In genomic region chr4:46485696-46486417, GRCm38 (mm10) we compare ENCODE assay signal across 9 mouse cellular contexts. TPM values are rescaled to one million over a fixed set of nuclear protein-coding genes. Genes with fewer than 3 reads are reported as not detected.
DNase-seq lines count a peak whose midpoint lies in the region; ATAC-seq and TF ChIP-seq lines count a peak whose summit lies in the region.
"Had no signal": no experiment of that assay in that cellular context is flagged by ENCODE, and none has a peak within 500 bp of the region (broad histone marks: within the 10 kb centered on the region; RNA-seq: fewer than 3 reads in every experiment).

No protein-coding gene starts in this region.

- ATAC-seq in embryonic facial prominence, embryonic 14.5 days (ENCODE audit: low read depth), result no peak
- ATAC-seq in neutrophil, adult 5-6 weeks (ENCODE audit: extremely low read depth, insufficient number of reproducible peaks, low FRiP score, poor library complexity, severe bottlenecking), result peak; percentile 70
- no peak for ATAC-seq in forebrain, embryonic 16.5 days

- TF ChIP-seq POLR2A in liver, adult 2 months (IDR thresholded peaks at IDR 0.05; ENCODE audit: extremely low read depth, insufficient read depth, low read length), result no peak

- 37% methylated on average over 14 of the region's 14 CpGs for WGBS in embryonic facial prominence, embryonic 14.5 days
- 68% methylated on average over 14 of the region's 14 CpGs for WGBS in liver, adult 2 months
- 65% methylated on average over 14 of the region's 14 CpGs for WGBS in forebrain, embryonic 16.5 days

- H3K9me3 ChIP-seq in embryonic facial prominence, embryonic 14.5 days (ENCODE audit: control insufficient read depth, low read length), result 0 out of 2 replicates have a peak, but pooled peaks cover 3% of the 10 kb centered on the region
- H3K9me3 ChIP-seq in forebrain, embryonic 16.5 days (ENCODE audit: control insufficient read depth, low read length), result no peaks in the 10 kb centered on the region
- H3K9me3 ChIP-seq: limb, embryonic 15.5 days had no signal

- no peak overlapping the region for H3K4me3 ChIP-seq in embryonic facial prominence, embryonic 14.5 days (ENCODE audit: low read depth, low read length)
- H3K4me3 ChIP-seq in liver, adult 2 months (ENCODE audit: insufficient read depth, low read depth, low read length), result no peak overlapping the region
- no peak overlapping the region for H3K4me3 ChIP-seq in forebrain, embryonic 16.5 days (replicated peaks; ENCODE audit: low read length)
- H3K4me3 ChIP-seq: limb, embryonic 15.5 days had no signal

- TF ChIP-seq CTCF in liver, adult 2 months (IDR thresholded peaks at IDR 0.05; ENCODE audit: low read depth, low read length), result no peak

- no peaks in the 10 kb centered on the region for H3K36me3 ChIP-seq in embryonic facial prominence, embryonic 14.5 days (ENCODE audit: control insufficient read depth, insufficient read depth, low read length)
- no peaks in the 10 kb centered on the region for H3K36me3 ChIP-seq in liver, adult 2 months (ENCODE audit: control insufficient read depth, insufficient read depth, low read length)
- H3K36me3 ChIP-seq in forebrain, embryonic 16.5 days (ENCODE audit: control insufficient read depth, insufficient read depth), result no peaks in the 10 kb centered on the region
- H3K36me3 ChIP-seq: limb, embryonic 15.5 days had no signal

- no peak overlapping the region for H3K9ac ChIP-seq in embryonic facial prominence, embryonic 14.5 days (ENCODE audit: low read depth, low read length)
- H3K9ac ChIP-seq in liver, adult 2 months (ENCODE audit: low read depth, low read length), result no peak overlapping the region
- H3K9ac ChIP-seq in forebrain, embryonic 16.5 days (replicated peaks; ENCODE audit: low read depth, low read length), result no peak overlapping the region
- H3K9ac ChIP-seq: limb, embryonic 15.5 days had no signal

- DNase-seq in right cerebral cortex, postnatal 10 days (ENCODE audit: low spot score in 2 of 2), result peak; percentile 70 to 74
- DNase-seq in right cerebral cortex, adult 18-20 months, result no peak
- peak; percentile 54 for DNase-seq in embryonic facial prominence, embryonic 14.5 days (ENCODE audit: low spot score)
- DNase-seq in heart, postnatal 4 days, result peak; percentile 80
- peak; percentile 26 for DNase-seq in liver, adult 2 months (ENCODE audit: extremely low read depth, low read depth, low spot score)
- DNase-seq in urinary bladder, adult 2 months (ENCODE audit: low spot score), result peak; percentile 44

- H3K79me2 ChIP-seq in liver, adult 2 months (ENCODE audit: control insufficient read depth, insufficient read depth, low read length), result no peaks in the 10 kb centered on the region

- no peaks in the 10 kb centered on the region for H3K27me3 ChIP-seq in embryonic facial prominence, embryonic 14.5 days (replicated peaks; ENCODE audit: control insufficient read depth, insufficient read depth, low read length)
- no peaks in the 10 kb centered on the region for H3K27me3 ChIP-seq in liver, adult 2 months (ENCODE audit: control insufficient read depth, insufficient read depth, low read length)
- no peaks in the 10 kb centered on the region for H3K27me3 ChIP-seq in forebrain, embryonic 16.5 days (replicated peaks; ENCODE audit: control insufficient read depth, insufficient read depth, low read length)
- H3K27me3 ChIP-seq: limb, embryonic 15.5 days had no signal

- H3K27ac ChIP-seq in embryonic facial prominence, embryonic 14.5 days (replicated peaks; ENCODE audit: low read depth, low read length), result no peak overlapping the region
- 0 out of 2 replicates have a peak overlapping the region, but pooled peaks have one; percentile 24 for H3K27ac ChIP-seq in liver, adult 2 months (replicated peaks; ENCODE audit: insufficient read depth, low read depth, low read length)
- no peak overlapping the region for H3K27ac ChIP-seq in forebrain, embryonic 16.5 days (ENCODE audit: low read length)
- H3K27ac ChIP-seq: limb, embryonic 15.5 days had no signal

- H3K4me2 ChIP-seq in embryonic facial prominence, embryonic 14.5 days (ENCODE audit: low read depth, low read length), result no peak overlapping the region
- no peak overlapping the region for H3K4me2 ChIP-seq in forebrain, embryonic 16.5 days (ENCODE audit: low read length)
- H3K4me2 ChIP-seq: limb, embryonic 15.5 days had no signal

- no peaks in the 10 kb centered on the region for H3K4me1 ChIP-seq in embryonic facial prominence, embryonic 14.5 days (ENCODE audit: control insufficient read depth, insufficient read depth, low read length)
- H3K4me1 ChIP-seq in liver, adult 2 months (ENCODE audit: control insufficient read depth, insufficient read depth, low read length), result peaks cover 3% of the 10 kb centered on the region
- peaks cover 6% of the 10 kb centered on the region for H3K4me1 ChIP-seq in forebrain, embryonic 16.5 days (replicated peaks; ENCODE audit: control insufficient read depth, insufficient read depth, low read length)

RNA-seq across cellular contexts. Expression of gene Nans, which starts 3.2 kb away (rescaled TPM):
- 75.3 and 79.9 TPM in 2 replicates for polyA plus RNA-seq in embryonic facial prominence, embryonic 14.5 days (2014; fragmentation: Nextera tagmentation; extraction: Ambion mirVana)
- total RNA-seq in heart, postnatal 4 days (2021), result 10 to 100 TPM; 42.4 to 45.0 TPM
- total RNA-seq in liver, adult 2 months (2014; rRNA removed), result 10.7 and 14.3 TPM in 2 replicates
- 11.5 and 13.0 TPM in 2 replicates for polyA plus RNA-seq in liver, adult 2 months (2012; rRNA removed)
- 19.1 and 20.1 TPM in 2 replicates for total RNA-seq in neutrophil, adult 5-6 weeks (2017)
- 34.6 and 35.1 TPM in 2 replicates for polyA plus RNA-seq in urinary bladder, adult 2 months (2012; rRNA removed)
- 81.1 and 85.5 TPM in 2 replicates for polyA plus RNA-seq in forebrain, embryonic 16.5 days (2015; fragmentation: Nextera tagmentation; extraction: Ambion mirVana)

RNA-seq across cellular contexts. Expression of gene Anp32b, which starts 35.2 kb away (rescaled TPM):
- polyA plus RNA-seq in embryonic facial prominence, embryonic 14.5 days (2014; fragmentation: Nextera tagmentation; extraction: Ambion mirVana), result 238 and 251 TPM in 2 replicates
- 100 to 1,000 TPM; 121 to 122 TPM for total RNA-seq in heart, postnatal 4 days (2021)
- 3.5 and 4.8 TPM in 2 replicates for total RNA-seq in liver, adult 2 months (2014; rRNA removed)
- 6.1 and 7.1 TPM in 2 replicates for polyA plus RNA-seq in liver, adult 2 months (2012; rRNA removed)
- total RNA-seq in neutrophil, adult 5-6 weeks (2017), result 43.2 and 45.9 TPM in 2 replicates
- 26.7 and 71.9 TPM in 2 replicates for polyA plus RNA-seq in urinary bladder, adult 2 months (2012; rRNA removed)
- polyA plus RNA-seq in forebrain, embryonic 16.5 days (2015; fragmentation: Nextera tagmentation; extraction: Ambion mirVana), result 105 and 114 TPM in 2 replicates

RNA-seq across cellular contexts. Expression of gene Trim14, which starts 50.1 kb away (rescaled TPM):
- 2.9 and 4.0 TPM in 2 replicates for polyA plus RNA-seq in embryonic facial prominence, embryonic 14.5 days (2014; fragmentation: Nextera tagmentation; extraction: Ambion mirVana)
- total RNA-seq in heart, postnatal 4 days (2021), result 1 to 10 TPM in 1 of 2 experiments, under 1 TPM in 1; 0.76 to 1.3 TPM
- 21.3 and 26.5 TPM in 2 replicates for total RNA-seq in liver, adult 2 months (2014; rRNA removed)
- 24.9 and 28.6 TPM in 2 replicates for polyA plus RNA-seq in liver, adult 2 months (2012; rRNA removed)
- total RNA-seq in neutrophil, adult 5-6 weeks (2017), result 64.6 and 79.0 TPM in 2 replicates
- 5.0 and 5.7 TPM in 2 replicates for polyA plus RNA-seq in urinary bladder, adult 2 months (2012; rRNA removed)
- polyA plus RNA-seq in forebrain, embryonic 16.5 days (2015; fragmentation: Nextera tagmentation; extraction: Ambion mirVana), result 0.85 and 1.4 TPM in 2 replicates
